16 mouse cellular contexts compared by ENCODE assay signal in the genomic region with DNA sequence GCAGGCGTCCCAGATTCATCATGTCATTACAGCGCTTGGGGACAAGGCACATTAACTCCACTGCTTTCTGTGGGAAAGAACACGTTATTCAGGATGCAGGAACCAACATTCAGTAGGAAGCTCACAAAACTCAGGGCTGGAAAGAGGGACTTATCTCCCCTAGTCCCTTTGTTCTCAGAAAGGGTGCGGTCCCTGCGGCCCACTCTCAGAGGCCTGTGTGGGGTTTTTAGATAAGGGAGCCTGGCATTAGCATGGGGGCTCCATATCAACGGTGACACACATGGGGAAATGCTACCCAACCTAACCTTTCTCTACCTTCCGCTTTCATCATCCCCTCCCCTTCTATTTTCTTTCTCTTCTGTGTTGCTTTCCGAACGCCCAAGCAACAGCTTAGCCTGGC.
DNase-seq lines count a peak whose midpoint lies in the region; ATAC-seq lines count a peak whose summit lies in the region.
"Had no signal": no experiment of that assay in that cellular context is flagged by ENCODE, and none has a peak within 500 bp of the region (broad histone marks: within the 10 kb centered on the region; RNA-seq: fewer than 3 reads in every experiment).

No protein-coding gene starts in this region.

- ATAC-seq in liver, embryonic 11.5 days (replicated peaks; ENCODE audit: low FRiP score): peak; percentile 95
- ATAC-seq in stomach, embryonic 16.5 days (ENCODE audit: insufficient read depth, low FRiP score): peak; percentile 45; the same call in 1 of the 2 replicates
- ATAC-seq: forebrain, embryonic 15.5 days; hindbrain, postnatal 0 days; lung, postnatal 0 days had no signal

- H3K9me3 ChIP-seq in liver, embryonic 11.5 days (ENCODE audit: control insufficient read depth, low read length): no peaks in the 10 kb centered on the region
- H3K9me3 ChIP-seq in stomach, embryonic 16.5 days (replicated peaks; ENCODE audit: control insufficient read depth, low read length): no peaks in the 10 kb centered on the region
- H3K9me3 ChIP-seq: forebrain, embryonic 15.5 days; kidney, embryonic 15.5 days; midbrain, embryonic 12.5 days had no signal

- H3K36me3 ChIP-seq in liver, embryonic 11.5 days (ENCODE audit: control insufficient read depth, insufficient read depth, low read length): peaks cover 20% of the 10 kb centered on the region
- H3K36me3 ChIP-seq in stomach, embryonic 16.5 days (ENCODE audit: control insufficient read depth, insufficient read depth, low read length): peaks cover 4% of the 10 kb centered on the region; the same call in 1 of the 2 replicates

- H3K4me1 ChIP-seq in liver, embryonic 11.5 days (replicated peaks; ENCODE audit: control insufficient read depth, insufficient read depth, low read length): peaks cover 68% of the 10 kb centered on the region
- peaks cover 8% of the 10 kb centered on the region; the same call in 1 of the 2 replicates for H3K4me1 ChIP-seq in stomach, embryonic 16.5 days (ENCODE audit: control insufficient read depth, insufficient read depth, low read length)
- H3K4me1 ChIP-seq: forebrain, embryonic 15.5 days; midbrain, embryonic 12.5 days had no signal

- peak overlapping the region; percentile 51 for H3K9ac ChIP-seq in liver, embryonic 11.5 days (ENCODE audit: low read depth, low read length)
- H3K9ac ChIP-seq in stomach, embryonic 16.5 days (ENCODE audit: low read length): no peak overlapping the region
- H3K9ac ChIP-seq: forebrain, embryonic 15.5 days; kidney, embryonic 15.5 days; midbrain, embryonic 12.5 days had no signal

- H3K4me2 ChIP-seq in liver, embryonic 11.5 days: peak overlapping the region; percentile 66
- no peak overlapping the region for H3K4me2 ChIP-seq in stomach, embryonic 16.5 days (ENCODE audit: low read depth, low read length)
- H3K4me2 ChIP-seq: forebrain, embryonic 15.5 days; kidney, embryonic 15.5 days; midbrain, embryonic 12.5 days had no signal

- peak overlapping the region; percentile 93 for H3K27ac ChIP-seq in liver, embryonic 11.5 days (ENCODE audit: low read depth, low read length)
- H3K27ac ChIP-seq in stomach, embryonic 16.5 days (ENCODE audit: low read length): peak overlapping the region; percentile 40; the same call in 1 of the 2 replicates
- H3K27ac ChIP-seq: forebrain, embryonic 15.5 days; hindbrain, postnatal 0 days; midbrain, embryonic 12.5 days had no signal

- peak; percentile 90 for DNase-seq in heart, adult 11 months
- no peak for DNase-seq in heart, adult 9 months (ENCODE audit: low spot score in 2 of 2)
- peak; percentile 31 to 52 for DNase-seq in spleen, postnatal 36 days (ENCODE audit: low spot score in 2 of 2)
- DNase-seq in spleen, postnatal 14 days (ENCODE audit: low spot score in 2 of 2): no peak
- DNase-seq in liver, embryonic 11.5 days (ENCODE audit: low spot score): peak; percentile 62
- no peak for DNase-seq in left cerebral cortex, postnatal 10 days (ENCODE audit: extremely low spot score in 1 of 2, low spot score in 2 of 2)
- DNase-seq in layer of hippocampus, adult 18-20 months (ENCODE audit: low spot score in 2 of 2): no peak
- DNase-seq: cerebellum, adult 9-10 months; gastrocnemius, postnatal 10 days; right cerebral cortex, postnatal 4 days had no signal

- H3K27me3 ChIP-seq in liver, embryonic 11.5 days (replicated peaks; ENCODE audit: control insufficient read depth, insufficient read depth, low read length): no peaks in the 10 kb centered on the region
- H3K27me3 ChIP-seq in stomach, embryonic 16.5 days (ENCODE audit: control insufficient read depth, insufficient read depth, low read length): no peaks in the 10 kb centered on the region
- H3K27me3 ChIP-seq: forebrain, embryonic 15.5 days; kidney, embryonic 15.5 days; midbrain, embryonic 12.5 days had no signal

- intact Hi-C loops in left cerebral cortex, postnatal 10 days (cut with DNase I): no loop called here

- H3K4me3 ChIP-seq in liver, embryonic 11.5 days (ENCODE audit: low read depth, low read length): peak overlapping the region; percentile 34
- H3K4me3 ChIP-seq in stomach, embryonic 16.5 days (replicated peaks; ENCODE audit: low read length): no peak overlapping the region
- H3K4me3 ChIP-seq: forebrain, embryonic 15.5 days; kidney, embryonic 15.5 days; midbrain, embryonic 12.5 days had no signal

- 38% methylated on average over 9 of the region's 9 CpGs for WGBS in liver, embryonic 11.5 days
- WGBS in stomach, embryonic 16.5 days: 73% methylated on average over 9 of the region's 9 CpGs

Comparison
In these comparisons a context has a peak if more than half of its experiments do, and no peak if none do; other contexts are left out.
1. DNase-seq: peak in heart, adult 11 months (single experiment), spleen, postnatal 36 days (2 of 2) and liver, embryonic 11.5 days (single experiment); none in heart, adult 9 months (0 of 2), spleen, postnatal 14 days (0 of 2), left cerebral cortex, postnatal 10 days (0 of 2) and layer of hippocampus, adult 18-20 months (0 of 2).